Mouse (Mus musculus): ENCODE data around the gene Camsap1. TPM values are rescaled to one million over a fixed set of nuclear protein-coding genes. Genes with fewer than 3 reads are reported as not detected.

Camsap1 gene
- polyA plus RNA-seq, 2 experiments: 2.8 to 4.7 TPM

DNA sequence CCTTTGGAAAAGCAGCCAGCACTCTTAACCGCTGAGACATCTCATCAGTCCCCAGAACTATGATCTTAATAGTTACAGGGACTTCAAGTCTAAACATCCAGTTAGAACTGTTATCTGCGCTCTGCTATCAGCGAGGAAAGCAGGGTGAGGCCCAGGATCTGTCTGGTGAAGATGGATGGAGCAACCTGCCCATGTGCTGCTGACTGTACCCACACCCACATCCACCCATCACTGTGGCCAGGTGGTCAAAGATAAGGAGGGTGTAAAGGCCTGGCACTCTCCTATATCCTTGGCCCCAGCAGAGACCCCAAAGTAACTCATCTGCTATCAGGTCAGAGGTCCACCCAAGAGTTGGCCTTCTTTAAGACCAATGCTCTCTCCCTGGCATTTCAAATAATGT is 30.6 kb upstream of the Camsap1 start:
- H3K9me3 ChIP-seq (ENCODE audit: control insufficient read depth, low read length): no peaks in the 10 kb centered on the region
- peak overlapping the region; percentile 67 to 86 for H3K4me3 ChIP-seq (ENCODE audit: insufficient read depth in 1 of 2, low read depth in 2 of 2, low read length in 2 of 2)
- WGBS (ENCODE audit: insufficient replicate concordance): 13% methylated on average over 3 of the region's 3 CpGs
- no peaks in the 10 kb centered on the region for H3K27me3 ChIP-seq (ENCODE audit: control insufficient read depth, insufficient read depth, low read length)
- peaks cover 91% of the 10 kb centered on the region for H3K36me3 ChIP-seq (replicated peaks; ENCODE audit: control insufficient read depth, insufficient read depth, low read depth)
- DNase-seq (ENCODE audit: low read depth in 3 of 3, low spot score in 3 of 3): peak; percentile 94 to 96 (median 94)
- H3K4me1 ChIP-seq (replicated peaks; ENCODE audit: control insufficient read depth in 2 of 2, insufficient read depth in 2 of 2, low read length in 1 of 2): peaks cover 63 to 72% of the 10 kb centered on the region in 2 experiments
- ATAC-seq (ENCODE audit: insufficient read depth): peak; percentile 97
- peak overlapping the region; percentile 99 for H3K27ac ChIP-seq
- peak overlapping the region; percentile 97 for H3K9ac ChIP-seq (replicated peaks)
- TF ChIP-seq CTCF (IDR thresholded peaks at IDR 0.05; ENCODE audit: low read depth) (no peak), EP300 (IDR thresholded peaks at IDR 0.05; ENCODE audit: low read depth) (peak; percentile 98)
- peak overlapping the region; percentile 100 for H3K4me2 ChIP-seq (ENCODE audit: low read depth)

DNA sequence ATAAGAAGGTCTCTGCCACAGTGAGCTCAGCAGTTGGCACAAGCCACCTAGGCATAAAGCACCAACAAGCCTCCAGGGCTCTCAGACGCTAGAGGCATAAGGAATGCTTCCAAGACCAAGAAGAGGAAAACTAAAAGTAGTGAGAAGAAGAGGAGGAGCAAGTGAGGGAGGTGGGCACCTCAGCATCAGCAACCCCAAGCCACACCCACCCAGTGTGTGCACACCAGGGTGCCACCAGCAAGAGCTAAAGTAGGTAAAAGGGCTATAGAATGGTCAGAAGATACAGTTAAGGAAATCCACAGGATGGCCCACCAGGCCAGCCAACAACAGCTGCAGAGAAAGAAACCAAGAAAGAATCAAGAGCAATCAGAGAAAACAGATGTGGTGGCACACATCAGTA is 28.3 kb upstream of the Camsap1 start:
- TF ChIP-seq EP300 (IDR thresholded peaks at IDR 0.05; ENCODE audit: low read depth): no peak
- Histone ChIP-seq H3K4me3 (ENCODE audit: insufficient read depth in 1 of 2, low read depth in 2 of 2, low read length in 2 of 2) (peak overlapping the region; percentile 67 to 86), H3K36me3 (replicated peaks; ENCODE audit: control insufficient read depth, insufficient read depth, low read depth) (peaks cover 98% of the 10 kb centered on the region), H3K9ac (replicated peaks) (peak overlapping the region; percentile 97), H3K9me3 (ENCODE audit: control insufficient read depth, low read length) (no peaks in the 10 kb centered on the region), H3K27ac (peak overlapping the region; percentile 99), H3K27me3 (ENCODE audit: control insufficient read depth, insufficient read depth, low read length) (no peaks in the 10 kb centered on the region), H3K4me1 (replicated peaks; ENCODE audit: control insufficient read depth in 2 of 2, insufficient read depth in 2 of 2, low read length in 1 of 2) (peaks cover 43 to 50% of the 10 kb centered on the region in 2 experiments), H3K4me2 (ENCODE audit: low read depth) (peak overlapping the region; percentile 100)
- ATAC-seq (ENCODE audit: insufficient read depth) (no peak), DNase-seq (ENCODE audit: low read depth in 3 of 3, low spot score in 3 of 3) (no peak)
- WGBS (ENCODE audit: insufficient replicate concordance): 53% methylated on average over 1 of the region's 1 CpGs

DNA sequence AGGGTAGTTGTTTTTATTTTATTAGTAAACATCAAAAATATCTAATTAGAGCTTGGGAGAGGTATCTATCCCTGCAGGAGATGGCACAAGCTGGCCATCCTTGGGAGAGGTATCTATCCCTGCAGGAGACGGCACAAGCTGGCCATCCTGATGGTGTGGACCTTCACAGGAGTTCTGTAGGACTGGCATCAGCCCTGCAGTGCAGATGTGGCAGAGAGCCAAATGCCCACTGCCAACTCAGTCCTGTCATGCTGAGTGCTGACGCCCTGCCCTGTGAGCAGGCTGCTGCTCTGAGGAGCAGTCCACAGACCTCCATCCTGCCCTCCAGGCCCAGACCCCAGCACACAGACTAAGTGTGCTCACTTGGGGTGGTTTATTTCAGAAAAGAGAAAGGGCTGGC is 18.9 kb upstream of the Camsap1 start:
- no peak overlapping the region for H3K27ac ChIP-seq
- H3K9ac ChIP-seq (replicated peaks): no peak overlapping the region
- 82% methylated on average over 2 of the region's 2 CpGs for WGBS (ENCODE audit: insufficient replicate concordance)
- no peak overlapping the region for H3K4me2 ChIP-seq (ENCODE audit: low read depth)
- ATAC-seq (ENCODE audit: insufficient read depth) (no peak), DNase-seq (ENCODE audit: low read depth in 3 of 3, low spot score in 3 of 3) (no peak)
- no peaks in the 10 kb centered on the region for H3K9me3 ChIP-seq (ENCODE audit: control insufficient read depth, low read length)
- no peak for TF ChIP-seq CTCF (IDR thresholded peaks at IDR 0.05; ENCODE audit: low read depth)
- no peak overlapping the region for H3K4me3 ChIP-seq (ENCODE audit: insufficient read depth in 1 of 2, low read depth in 2 of 2, low read length in 2 of 2)
- H3K4me1 ChIP-seq (replicated peaks; ENCODE audit: control insufficient read depth in 2 of 2, insufficient read depth in 2 of 2, low read length in 1 of 2): no peaks in the 10 kb centered on the region
- no peaks in the 10 kb centered on the region for H3K27me3 ChIP-seq (ENCODE audit: control insufficient read depth, insufficient read depth, low read length)
- peaks cover 100% of the 10 kb centered on the region for H3K36me3 ChIP-seq (replicated peaks; ENCODE audit: control insufficient read depth, insufficient read depth, low read depth)

DNA sequence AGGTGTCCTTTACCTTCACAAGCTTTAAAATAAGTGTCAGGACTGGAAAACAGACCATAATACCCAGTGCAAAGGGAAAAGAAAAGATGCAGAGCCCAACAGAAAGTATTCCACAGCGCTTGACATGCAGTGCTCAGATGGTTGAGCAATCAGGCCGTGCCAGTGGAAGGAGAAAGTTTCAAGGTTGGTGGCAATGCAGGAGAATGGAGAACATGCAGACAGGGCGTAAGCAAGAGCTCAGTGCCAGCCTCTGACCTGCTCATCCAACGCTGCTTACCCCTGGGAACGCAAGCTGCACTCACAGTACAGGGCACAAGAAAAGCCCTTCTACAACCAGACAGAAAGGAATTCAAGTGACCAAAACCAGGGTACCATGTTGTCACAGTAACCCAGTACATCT is 18.1 kb upstream of the Camsap1 start:
- H3K27me3 ChIP-seq (ENCODE audit: control insufficient read depth, insufficient read depth, low read length): no peaks in the 10 kb centered on the region
- H3K9me3 ChIP-seq (ENCODE audit: control insufficient read depth, low read length): no peaks in the 10 kb centered on the region
- H3K4me1 ChIP-seq (replicated peaks; ENCODE audit: control insufficient read depth in 2 of 2, insufficient read depth in 2 of 2, low read length in 1 of 2): no peaks in the 10 kb centered on the region
- no peak overlapping the region for H3K4me2 ChIP-seq (ENCODE audit: low read depth)
- no peak overlapping the region for H3K9ac ChIP-seq (replicated peaks)
- no peak for ATAC-seq (ENCODE audit: insufficient read depth)
- H3K27ac ChIP-seq: no peak overlapping the region
- WGBS (ENCODE audit: insufficient replicate concordance): 93% methylated on average over 5 of the region's 5 CpGs
- DNase-seq (ENCODE audit: low read depth in 3 of 3, low spot score in 3 of 3): no peak
- peaks cover 100% of the 10 kb centered on the region for H3K36me3 ChIP-seq (replicated peaks; ENCODE audit: control insufficient read depth, insufficient read depth, low read depth)
- TF ChIP-seq CTCF (IDR thresholded peaks at IDR 0.05; ENCODE audit: low read depth): no peak
- H3K4me3 ChIP-seq (ENCODE audit: insufficient read depth in 1 of 2, low read depth in 2 of 2, low read length in 2 of 2): no peak overlapping the region

DNA sequence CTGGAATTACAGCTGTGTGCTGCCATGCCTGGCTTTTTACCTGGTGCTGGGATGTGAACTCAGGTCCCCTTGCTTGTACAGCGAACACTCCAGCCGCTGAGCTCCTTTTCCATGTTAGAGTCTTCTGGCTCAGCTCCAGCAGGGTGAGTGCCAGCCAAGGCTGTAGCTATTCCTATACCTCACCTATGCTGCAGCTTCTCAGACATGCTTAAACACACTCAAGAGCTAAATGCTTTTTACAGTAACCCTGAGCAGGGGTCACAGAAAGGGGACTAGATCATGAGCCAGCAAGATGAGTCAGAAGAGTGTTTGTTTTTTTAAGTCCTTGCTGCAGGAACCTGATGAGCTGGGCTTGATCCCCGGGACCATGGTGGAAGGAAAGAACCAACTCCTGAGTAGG is 14.6 kb upstream of the Camsap1 start:
- DNase-seq (ENCODE audit: low read depth in 3 of 3, low spot score in 3 of 3) (no peak), ATAC-seq (ENCODE audit: insufficient read depth) (no peak)
- Histone ChIP-seq H3K4me2 (ENCODE audit: low read depth) (no peak overlapping the region), H3K27me3 (ENCODE audit: control insufficient read depth, insufficient read depth, low read length) (no peaks in the 10 kb centered on the region), H3K36me3 (replicated peaks; ENCODE audit: control insufficient read depth, insufficient read depth, low read depth) (peaks cover 71% of the 10 kb centered on the region), H3K9me3 (ENCODE audit: control insufficient read depth, low read length) (no peaks in the 10 kb centered on the region), H3K4me3 (ENCODE audit: insufficient read depth in 1 of 2, low read depth in 2 of 2, low read length in 2 of 2) (no peak overlapping the region), H3K4me1 (replicated peaks; ENCODE audit: control insufficient read depth in 2 of 2, insufficient read depth in 2 of 2, low read length in 1 of 2) (no peaks in the 10 kb centered on the region), H3K27ac (no peak overlapping the region), H3K9ac (replicated peaks) (no peak overlapping the region)
- WGBS (ENCODE audit: insufficient replicate concordance): 94% methylated on average over 3 of the region's 3 CpGs
- TF ChIP-seq CTCF (IDR thresholded peaks at IDR 0.05; ENCODE audit: low read depth): no peak
- no peak for TF ChIP-seq EP300 (IDR thresholded peaks at IDR 0.05; ENCODE audit: low read depth)
